In genomic region chr3:56698248-56698647, GRCm38 (mm10) we compare ENCODE assay signal across 9 mouse cellular contexts.
DNase-seq lines count a peak whose midpoint lies in the region; ATAC-seq lines count a peak whose summit lies in the region.
"Had no signal": no experiment of that assay in that cellular context is flagged by ENCODE, and none has a peak within 500 bp of the region (broad histone marks: within the 10 kb centered on the region; RNA-seq: fewer than 3 reads in every experiment).

No protein-coding gene starts in this region.

- ATAC-seq in midbrain, embryonic 16.5 days: peak; percentile 99
- ATAC-seq in erythroid progenitor cell, adult 5-6 weeks (replicated peaks; ENCODE audit: low FRiP score, poor library complexity, severe bottlenecking): no peak

- H3K9me3 ChIP-seq in midbrain, embryonic 16.5 days (replicated peaks; ENCODE audit: control insufficient read depth, low read length, poor library complexity, severe bottlenecking): no peaks in the 10 kb centered on the region

- H3K4me1 ChIP-seq in midbrain, embryonic 16.5 days (ENCODE audit: control insufficient read depth, insufficient read depth, low read length): peaks cover 20% of the 10 kb centered on the region

- peak overlapping the region; percentile 50 for H3K9ac ChIP-seq in midbrain, embryonic 16.5 days (ENCODE audit: low read depth, low read length)
- H3K9ac ChIP-seq: lung, embryonic 14.5 days had no signal

- H3K4me3 ChIP-seq in midbrain, embryonic 16.5 days (ENCODE audit: low read depth, low read length): no peak overlapping the region

- H3K36me3 ChIP-seq in midbrain, embryonic 16.5 days (ENCODE audit: control insufficient read depth, insufficient read depth, low read length): no peaks in the 10 kb centered on the region

- WGBS in midbrain, embryonic 16.5 days: 0% methylated on average over 1 of the region's 1 CpGs

- H3K27ac ChIP-seq in midbrain, embryonic 16.5 days (ENCODE audit: low read length): peak overlapping the region; percentile 88

- H3K27me3 ChIP-seq in midbrain, embryonic 16.5 days (ENCODE audit: control insufficient read depth, insufficient read depth, low read depth, low read length): no peaks in the 10 kb centered on the region

- H3K4me2 ChIP-seq in midbrain, embryonic 16.5 days (ENCODE audit: low read length): peak overlapping the region; percentile 37
- H3K4me2 ChIP-seq: lung, embryonic 14.5 days had no signal

- DNase-seq in cerebellum, postnatal 14 days: peak; percentile 64 to 80
- DNase-seq in cerebellum, adult 8-10 months: no peak
- peak; percentile 24 to 25 for DNase-seq in frontal cortex, postnatal 14 days (ENCODE audit: low spot score in 2 of 2)
- peak; percentile 39 for DNase-seq in layer of hippocampus, adult 9-11 months
- DNase-seq in spleen, adult 18-20 months: no peak
- DNase-seq in heart, adult 9 months (ENCODE audit: low spot score in 2 of 2): no peak
- DNase-seq: lung, embryonic 14.5 days had no signal

Comparison
In these comparisons a context has a peak if more than half of its experiments do, and no peak if none do; other contexts are left out.
1. DNase-seq: peak in cerebellum, postnatal 14 days (2 of 2), frontal cortex, postnatal 14 days (2 of 2) and layer of hippocampus, adult 9-11 months (single experiment); none in cerebellum, adult 8-10 months (single experiment), spleen, adult 18-20 months (0 of 2) and heart, adult 9 months (0 of 2).